Mouse (Mus musculus) adipocyte (in vitro differentiated cells): Measurements from ENCODE around the gene Glud1.
A peak's percentile ranks its signal among the peaks of the same experiment; 100 is the strongest.

Source experiments
- DNase-seq: peaks from one replicate; pipeline ENCODE4 v3.0.0-alpha.2; 2016; ENCODE audit warnings: low spot score

Gene Glud1

GRCm38 (mm10) chr14:34378560-34379331 is 68.2 kb downstream of the Glud1 start:
- DNase-seq, result peak; percentile 94

GRCm38 (mm10) chr14:34382921-34383704 is 72.6 kb downstream of the Glud1 start:
- no peak for DNase-seq

GRCm38 (mm10) chr14:34393295-34393694 is 82.8 kb downstream of the Glud1 start:
- no peak for DNase-seq
